In genomic region chr5:124862871-124863741, GRCm38 (mm10) we compare ENCODE assay signal across 8 mouse cellular contexts. TPM values are rescaled to one million over a fixed set of nuclear protein-coding genes. Genes with fewer than 3 reads are reported as not detected.
DNase-seq lines count a peak whose midpoint lies in the region; ATAC-seq and TF ChIP-seq lines count a peak whose summit lies in the region.

No protein-coding gene starts in this region.

- no peak for TF ChIP-seq POLR2A in testis, adult 2 months (IDR thresholded peaks at IDR 0.05; ENCODE audit: control insufficient read depth, low read depth, low read length)

- H3K4me1 ChIP-seq in testis, adult 2 months (ENCODE audit: control insufficient read depth, insufficient read depth, low read length), result peaks cover 4% of the 10 kb centered on the region
- peaks cover 16% of the 10 kb centered on the region for H3K4me1 ChIP-seq in heart, embryonic 12.5 days (replicated peaks)
- peaks cover 9% of the 10 kb centered on the region; the same call in 1 of the 2 replicates for H3K4me1 ChIP-seq in kidney, postnatal 0 days (replicated peaks; ENCODE audit: insufficient read depth, low read length)

- intact Hi-C loops in left cerebral cortex, postnatal 4 days (cut with DNase I), result no loop called here

- H3K27me3 ChIP-seq in testis, adult 2 months (ENCODE audit: control insufficient read depth, insufficient read depth, low read length), result no peaks in the 10 kb centered on the region
- H3K27me3 ChIP-seq in heart, embryonic 12.5 days (replicated peaks), result peaks cover 32% of the 10 kb centered on the region
- H3K27me3 ChIP-seq in kidney, postnatal 0 days (ENCODE audit: insufficient read depth, low read length), result no peaks in the 10 kb centered on the region
- H3K27me3 ChIP-seq in splenic B cell, adult 2 months (ENCODE audit: control insufficient read depth, insufficient read depth, low read length, poor library complexity, severe bottlenecking), result no peaks in the 10 kb centered on the region; the same call in 1 of the 2 replicates

- peak overlapping the region; percentile 92 for H3K9ac ChIP-seq in heart, embryonic 12.5 days
- H3K9ac ChIP-seq in kidney, postnatal 0 days (ENCODE audit: low read depth, low read length), result peak overlapping the region; percentile 84

- H3K27ac ChIP-seq in testis, adult 2 months (ENCODE audit: control insufficient read depth, insufficient read depth, low read depth, low read length), result peak overlapping the region; percentile 59
- H3K27ac ChIP-seq in heart, embryonic 12.5 days (ENCODE audit: poor library complexity, severe bottlenecking), result peak overlapping the region; percentile 83
- H3K27ac ChIP-seq in kidney, postnatal 0 days, result peak overlapping the region; percentile 86

- ATAC-seq in heart, embryonic 12.5 days (ENCODE audit: insufficient number of reproducible peaks, low FRiP score), result peak; percentile 52
- ATAC-seq in kidney, postnatal 0 days (replicated peaks; ENCODE audit: low FRiP score, low read depth), result peak; percentile 59

- H3K9me3 ChIP-seq in heart, embryonic 12.5 days (replicated peaks), result no peaks in the 10 kb centered on the region
- no peaks in the 10 kb centered on the region for H3K9me3 ChIP-seq in kidney, postnatal 0 days (replicated peaks; ENCODE audit: low read length)

- WGBS in heart, embryonic 12.5 days, result under 1% methylated on average over 88 of the region's 88 CpGs
- under 1% methylated on average over 75 of the region's 88 CpGs for WGBS in kidney, postnatal 0 days

- peak overlapping the region; percentile 99 for H3K4me2 ChIP-seq in heart, embryonic 12.5 days
- peak overlapping the region; percentile 74 for H3K4me2 ChIP-seq in kidney, postnatal 0 days (ENCODE audit: low read length)

- no peaks in the 10 kb centered on the region; the same call in none of the 2 replicates for H3K36me3 ChIP-seq in testis, adult 2 months (ENCODE audit: control insufficient read depth, insufficient read depth, low read length)
- H3K36me3 ChIP-seq in heart, embryonic 12.5 days, result peaks cover 11% of the 10 kb centered on the region
- H3K36me3 ChIP-seq in kidney, postnatal 0 days (ENCODE audit: insufficient read depth, low read length), result no peaks in the 10 kb centered on the region
- H3K36me3 ChIP-seq in splenic B cell, adult 2 months (ENCODE audit: control insufficient read depth, insufficient read depth, low read length, poor library complexity, severe bottlenecking), result no peaks in the 10 kb centered on the region

- peak overlapping the region; percentile 94 for H3K4me3 ChIP-seq in testis, adult 2 months (ENCODE audit: control insufficient read depth, low read depth, low read length)
- H3K4me3 ChIP-seq in heart, embryonic 12.5 days, result peak overlapping the region; percentile 97
- H3K4me3 ChIP-seq in kidney, postnatal 0 days (replicated peaks; ENCODE audit: low read depth, low read length), result peak overlapping the region; percentile 94

- no peak for TF ChIP-seq CTCF in testis, adult 2 months (IDR thresholded peaks at IDR 0.05; ENCODE audit: control insufficient read depth, insufficient read depth, insufficient replicate concordance, low read depth, low read length)
- TF ChIP-seq CTCF in kidney, postnatal 0 days (IDR thresholded peaks at IDR 0.05; ENCODE audit: low read depth), result peak; percentile 28; the same call in 1 of the 2 replicates

- no peak for DNase-seq in testis, postnatal 10 days (ENCODE audit: low spot score)
- peak; percentile 60 for DNase-seq in cerebellum, adult 8-10 months
- DNase-seq in kidney, postnatal 0 days (ENCODE audit: low spot score), result peak; percentile 61
- DNase-seq in lung, postnatal 4 days, result peak; percentile 49 to 61
- DNase-seq in splenic B cell, adult 2 months (ENCODE audit: low read depth, low spot score), result peak; percentile 41
- no peak for DNase-seq in left cerebral cortex, postnatal 4 days

RNA-seq across cellular contexts. Expression of gene Zfp664, which starts 0.6 kb away (rescaled TPM):
- polyA plus RNA-seq in testis, adult 2 months (2012; rRNA removed), result 25.0 and 29.7 TPM in 2 replicates
- polyA plus RNA-seq in heart, embryonic 12.5 days (2016; fragmentation: Nextera tagmentation; extraction: Ambion mirVana), result 55.4 and 62.2 TPM in 2 replicates
- polyA plus RNA-seq in kidney, postnatal 0 days (2015; fragmentation: Nextera tagmentation; extraction: Ambion mirVana), result 92.8 and 93.8 TPM in 2 replicates
- 10 to 100 TPM; 49.3 to 53.4 TPM for total RNA-seq in left cerebral cortex, postnatal 4 days (2021)

RNA-seq across cellular contexts. Expression of gene Ccdc92, which starts 0.9 kb away (rescaled TPM):
- polyA plus RNA-seq in testis, adult 2 months (2012; rRNA removed), result 582 and 678 TPM in 2 replicates
- polyA plus RNA-seq in heart, embryonic 12.5 days (2016; fragmentation: Nextera tagmentation; extraction: Ambion mirVana), result 4.4 and 5.1 TPM in 2 replicates
- 6.6 and 7.8 TPM in 2 replicates for polyA plus RNA-seq in kidney, postnatal 0 days (2015; fragmentation: Nextera tagmentation; extraction: Ambion mirVana)
- 10 to 100 TPM; 35.0 to 36.1 TPM for total RNA-seq in left cerebral cortex, postnatal 4 days (2021)

Comparison
In these comparisons a context has a peak if more than half of its experiments do, and no peak if none do; other contexts are left out.
1. DNase-seq: peak in cerebellum, adult 8-10 months (single experiment), kidney, postnatal 0 days (single experiment), lung, postnatal 4 days (2 of 2) and splenic B cell, adult 2 months (single experiment); none in testis, postnatal 10 days (single experiment) and left cerebral cortex, postnatal 4 days (single experiment).
2. RNA of gene Ccdc92, which starts 0.9 kb away (polyA plus RNA-seq): 582 to 678 TPM in testis, adult 2 months; 6.6 to 7.8 TPM in kidney, postnatal 0 days and 4.4 to 5.1 TPM in heart, embryonic 12.5 days; every median in the first group is over 10 times any median in the second.
3. Peak in every context shown above with its lines, with median percentiles within 50 percentile points of each other: H3K27ac ChIP-seq and H3K4me3 ChIP-seq.